Mouse (Mus musculus): ENCODE data around the gene Ciart. TPM values are rescaled to one million over a fixed set of nuclear protein-coding genes. Genes with fewer than 3 reads are reported as not detected.
A peak's percentile ranks its signal among the peaks of the same experiment; 100 is the strongest.
"Not testable (repeated sequence)": the region's sequence is repeated elsewhere in the genome, so short reads cannot be mapped to it uniquely, and the experiment has no call there.

Ciart gene
- total and polyA plus RNA-seq, 3 experiments, result 1.6 to 4.0 (median 1.9) TPM

DNA sequence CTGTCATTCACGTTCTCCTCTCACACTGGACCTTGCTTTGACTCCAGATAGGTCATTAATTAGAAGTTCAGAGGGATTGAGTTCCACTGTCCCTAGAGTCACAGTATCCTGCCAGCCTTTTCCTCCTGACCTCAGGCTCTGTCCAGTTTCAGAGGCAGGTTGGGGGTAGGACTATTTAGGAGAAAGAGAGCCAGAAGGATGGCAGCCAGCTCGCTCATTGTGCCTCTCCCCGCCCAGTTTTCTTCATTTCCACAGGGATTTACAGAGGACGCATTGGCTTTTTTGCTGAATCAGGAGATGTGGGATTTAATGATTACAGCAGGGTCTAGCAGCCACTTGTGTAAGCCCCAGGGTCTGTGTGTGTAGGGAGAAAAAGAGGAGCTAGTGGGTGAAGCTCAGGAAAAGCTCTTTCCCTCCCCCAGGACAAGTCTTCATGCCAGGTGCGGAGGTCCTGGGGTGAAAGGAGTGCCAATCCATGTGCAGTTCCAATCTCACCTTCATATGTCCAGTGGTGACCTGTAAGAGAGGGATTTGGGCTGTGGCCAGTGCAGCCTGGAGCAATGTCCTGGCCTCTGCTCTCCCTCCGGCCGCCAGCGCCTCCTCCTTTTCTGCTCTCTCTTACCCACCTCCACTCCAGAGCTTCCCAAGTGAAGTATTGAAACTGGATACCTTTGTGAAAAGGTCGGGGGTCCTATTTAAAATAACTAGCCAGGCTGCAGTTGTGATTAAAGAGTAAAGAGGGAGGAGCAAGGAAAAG, 19.7 kb upstream of the Ciart start:
- peak; percentile 21 for DNase-seq

GRCm38 (mm10) chr3:95899800-95900524, 17.9 kb upstream of the Ciart start:
- no peak for DNase-seq

DNA sequence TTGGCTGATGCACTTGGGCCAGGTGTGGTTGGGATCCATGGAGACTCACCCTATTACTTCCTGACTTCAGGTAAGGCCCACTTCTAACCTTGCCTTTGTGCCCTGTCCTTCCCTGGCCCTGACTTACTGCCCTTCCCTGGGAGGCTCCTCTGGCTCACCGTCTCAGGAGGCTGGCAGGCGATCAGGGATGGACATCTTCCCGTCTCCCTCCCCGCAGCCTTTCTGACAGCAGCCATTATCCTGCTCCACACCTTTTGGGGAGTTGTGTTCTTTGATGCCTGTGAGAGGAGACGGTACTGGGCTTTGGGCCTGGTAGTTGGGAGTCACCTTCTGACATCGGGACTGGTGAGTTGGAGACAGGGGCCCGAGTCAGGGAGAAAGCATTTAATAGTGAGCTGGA, 13.4 kb upstream of the Ciart start:
- not testable (repeated sequence) for DNase-seq

- peak; percentile 85 for DNase-seq
These were observed 12.5 kb upstream of the Ciart start for GRCm38 (mm10) chr3:95894317-95895160.

GRCm38 (mm10) chr3:95893606-95894316, 11.7 kb upstream of the Ciart start, which contains the start of gene Aph1a:
Aph1a (plus strand) TSS chr3:95893969.
- DNase-seq, result peak; percentile 99

GRCm38 (mm10) chr3:95893126-95893525, 11.1 kb upstream of the Ciart start:
- no peak for DNase-seq

GRCm38 (mm10) chr3:95892066-95893052, 10.3 kb upstream of the Ciart start:
- DNase-seq, result no peak

- DNase-seq, result peak; percentile 46
These were observed 9.4 kb upstream of the Ciart start, which contains the start of gene BC028528 for GRCm38 (mm10) chr3:95891211-95892065. BC028528 (minus strand) TSS chr3:95892005.

DNA sequence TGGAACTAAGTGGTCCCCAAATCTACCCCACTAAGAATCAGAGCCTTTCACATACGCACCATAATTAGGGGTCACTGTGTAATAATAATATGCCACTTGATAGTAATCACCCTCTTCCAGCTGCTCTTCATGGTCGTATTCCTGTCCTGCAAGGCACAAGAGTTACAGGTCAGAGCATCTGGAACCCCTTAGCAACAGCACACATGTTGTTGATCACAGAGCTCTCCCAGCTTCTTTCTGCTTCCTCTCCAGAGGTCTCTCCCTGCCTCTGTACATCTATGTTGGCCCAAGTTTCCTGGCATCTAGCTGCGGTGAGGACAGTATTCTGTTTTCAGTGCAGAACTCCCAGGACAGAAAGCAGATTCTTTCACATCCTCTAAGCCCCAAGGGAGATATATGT, 7.6 kb upstream of the Ciart start:
- no peak for DNase-seq

- no peak for DNase-seq
These were observed 5.5 kb upstream of the Ciart start for GRCm38 (mm10) chr3:95887596-95887995.

DNA sequence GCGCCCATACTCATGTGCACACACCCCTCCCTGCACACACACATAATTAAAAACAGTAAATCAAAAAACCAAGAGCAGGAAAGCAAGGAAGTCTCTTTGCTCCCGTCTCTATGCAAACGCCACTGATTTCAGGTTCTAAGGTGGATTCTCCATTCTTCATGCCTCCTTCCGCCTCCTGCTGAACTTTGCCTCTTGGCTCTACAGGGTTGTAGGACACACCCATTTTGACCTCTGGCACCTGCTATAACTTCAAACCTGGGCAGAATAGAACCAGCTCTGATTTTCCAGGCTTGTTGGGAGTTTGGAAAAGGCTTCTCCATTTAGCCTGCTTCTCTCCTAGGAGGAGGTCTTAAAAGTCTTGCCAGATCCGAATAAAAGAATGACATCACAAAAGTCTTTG, 2.3 kb upstream of the Ciart start:
- DNase-seq, result no peak

DNA sequence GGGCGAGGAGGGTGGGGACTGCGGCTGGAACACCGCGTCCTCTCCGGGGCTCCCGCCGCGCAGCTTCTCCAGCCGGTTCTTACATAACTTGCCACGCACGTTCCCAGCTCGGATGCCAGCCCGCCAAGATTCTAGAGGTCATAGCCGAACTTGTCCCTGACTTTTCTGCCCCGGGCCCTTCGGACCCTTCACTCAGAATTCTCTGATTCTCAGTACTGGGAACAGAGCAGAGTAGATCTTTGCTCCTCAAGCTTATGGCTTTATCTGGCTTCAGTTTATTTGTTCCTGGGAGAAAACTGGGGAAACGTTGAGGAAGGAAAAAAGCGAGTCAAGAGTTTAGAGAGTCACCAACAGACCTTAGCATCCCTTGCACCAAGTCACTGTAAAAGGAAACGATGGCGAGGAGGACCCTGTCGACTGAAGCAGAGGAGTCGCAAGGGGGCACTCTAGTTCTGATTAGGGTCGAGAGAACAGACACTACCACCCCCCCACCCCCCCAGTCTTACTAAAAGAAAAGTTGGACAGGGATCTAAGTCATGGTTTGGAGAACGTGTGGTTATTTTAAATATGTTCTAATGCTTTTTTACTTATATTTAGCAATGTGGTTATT, 870 bp upstream of the Ciart start:
- DNase-seq, result peak; percentile 69

GRCm38 (mm10) chr3:95879063-95879462, 3.0 kb downstream of the Ciart start:
- DNase-seq, result no peak

- no peak for DNase-seq
These were observed 10.0 kb downstream of the Ciart start for GRCm38 (mm10) chr3:95872048-95872447.

DNA sequence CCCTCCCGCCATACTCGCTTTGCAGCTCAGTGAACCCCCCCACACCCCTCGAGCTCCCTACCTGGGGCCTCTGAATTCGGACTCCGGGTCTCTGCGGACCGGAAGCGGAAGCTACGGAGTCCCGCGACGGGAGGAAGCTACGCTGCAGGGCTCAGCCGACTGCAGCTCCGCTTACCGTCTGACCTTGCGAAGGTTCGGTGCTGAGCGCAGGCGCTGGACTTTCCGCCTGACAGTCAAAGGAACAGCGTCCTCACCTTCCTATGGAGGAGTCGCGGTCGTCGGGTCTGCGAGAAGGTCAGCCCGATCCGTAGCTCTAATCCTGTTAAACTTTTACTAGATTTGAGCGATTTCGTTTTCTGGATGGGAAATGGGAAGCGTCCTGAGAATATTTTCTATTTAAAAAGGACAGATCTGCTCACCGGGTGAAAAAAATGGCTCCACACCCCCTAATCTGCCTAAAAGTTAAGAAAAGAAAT, 10.6 kb downstream of the Ciart start, which contains the start of gene Mrps21:
Gene Mrps21, minus strand, starts transcription at position 128 of the 476 bp plus-strand sequence.
- DNase-seq, result peak; percentile 94

GRCm38 (mm10) chr3:95870976-95871375, 11.1 kb downstream of the Ciart start:
- no peak for DNase-seq

- no peak for DNase-seq
These were observed 14.6 kb downstream of the Ciart start for GRCm38 (mm10) chr3:95867408-95867807.

- DNase-seq, result no peak
These were observed 16.0 kb downstream of the Ciart start for GRCm38 (mm10) chr3:95866071-95866470.

DNA sequence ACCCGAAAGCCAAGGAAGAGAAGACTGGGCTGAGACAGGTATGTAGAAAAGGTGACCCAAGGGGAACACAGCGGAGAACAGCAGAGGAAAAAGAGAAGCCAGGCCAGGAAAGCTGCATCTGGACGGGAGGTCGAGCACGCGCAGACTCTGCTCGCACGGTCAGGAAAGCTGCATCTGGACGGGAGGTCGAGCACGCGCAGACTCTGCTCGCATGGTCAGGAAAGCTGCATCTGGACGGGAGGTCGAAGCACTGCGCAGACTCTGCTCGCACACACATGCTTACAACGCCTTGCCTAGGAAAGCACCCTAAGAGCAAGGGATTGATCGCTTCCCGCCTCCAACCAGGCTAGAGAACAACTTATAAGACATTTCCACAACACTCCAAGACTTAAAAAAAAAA, 16.5 kb downstream of the Ciart start:
- DNase-seq, result no peak
